Mouse (Mus musculus) stomach, embryonic 16.5 days (tissue): ENCODE results near the gene Pcp4. TPM values are rescaled to one million over a fixed set of nuclear protein-coding genes. Genes with fewer than 3 reads are reported as not detected.

ENCODE experiments used
- ATAC-seq: fragments of 200-750 bp; cut with Nextera tagmentation; 2 replicates; pipeline ENCODE4 v1.8.0; 2017; ENCODE audit warnings: moderate number of reproducible peaks, moderate TSS enrichment; ENCODE audit not compliant: insufficient read depth, low FRiP score
- H3K27ac ChIP-seq: fragments of 300-500 bp; sonication (generic); 2 replicates; pipeline ENCODE4 v1.5.1; 2014; ENCODE audit warnings: low read length
- H3K27me3 ChIP-seq: fragments of 300-500 bp; sonication (generic); 2 replicates; pipeline ENCODE4 v1.6.1; 2014; ENCODE audit warnings: low read length, control low read depth, mixed read lengths; ENCODE audit not compliant: control insufficient read depth, insufficient read depth
- H3K36me3 ChIP-seq: fragments of 300-500 bp; sonication (generic); 2 replicates; pipeline ENCODE4 v1.6.1; 2014; ENCODE audit warnings: low read length; ENCODE audit not compliant: control insufficient read depth, insufficient read depth
- H3K4me1 ChIP-seq: fragments of 300-500 bp; sonication (generic); 2 replicates; pipeline ENCODE4 v1.6.1; 2014; ENCODE audit warnings: low read length, control low read depth, mixed read lengths; ENCODE audit not compliant: control insufficient read depth, insufficient read depth
- H3K4me2 ChIP-seq: fragments of 300-500 bp; sonication (generic); 2 replicates; pipeline ENCODE4 v1.6.1; 2014; ENCODE audit warnings: low read depth, low read length, mixed read lengths
- H3K4me3 ChIP-seq: fragments of 300-500 bp; sonication (generic); replicated peaks from 2 replicates; pipeline ENCODE4 v1.5.1; 2014; ENCODE audit warnings: mild to moderate bottlenecking, low read length
- H3K9ac ChIP-seq: fragments of 300-500 bp; sonication (generic); 2 replicates; pipeline ENCODE4 v1.6.1; 2014; ENCODE audit warnings: low read length
- H3K9me3 ChIP-seq: fragments of 300-500 bp; sonication (generic); replicated peaks from 2 replicates; pipeline ENCODE4 v1.6.1; 2016; ENCODE audit warnings: low read length, control low read depth; ENCODE audit not compliant: control insufficient read depth
- WGBS: fragments of 180-500 bp; shearing (Covaris S2); extraction: QIAGEN DNeasy Blood & Tissue Kit; methylation state at CpG from one replicate; pipeline ENCODE4 v1.1.7; 2014; 5-methylcytosine and 5-hydroxymethylcytosine counted together
- polyA plus RNA-seq: library from polyadenylated mRNA; unstranded; fragments of >200 nt; fragmentation: Nextera tagmentation; extraction: Ambion mirVana; gene quantifications from 2 replicates; pipeline ENCODE4 v1.2.1, GENCODE M21; 2015

Gene Pcp4
- polyA plus RNA-seq, 1 experiment from 2014 or later = 54.0 TPM

DNA sequence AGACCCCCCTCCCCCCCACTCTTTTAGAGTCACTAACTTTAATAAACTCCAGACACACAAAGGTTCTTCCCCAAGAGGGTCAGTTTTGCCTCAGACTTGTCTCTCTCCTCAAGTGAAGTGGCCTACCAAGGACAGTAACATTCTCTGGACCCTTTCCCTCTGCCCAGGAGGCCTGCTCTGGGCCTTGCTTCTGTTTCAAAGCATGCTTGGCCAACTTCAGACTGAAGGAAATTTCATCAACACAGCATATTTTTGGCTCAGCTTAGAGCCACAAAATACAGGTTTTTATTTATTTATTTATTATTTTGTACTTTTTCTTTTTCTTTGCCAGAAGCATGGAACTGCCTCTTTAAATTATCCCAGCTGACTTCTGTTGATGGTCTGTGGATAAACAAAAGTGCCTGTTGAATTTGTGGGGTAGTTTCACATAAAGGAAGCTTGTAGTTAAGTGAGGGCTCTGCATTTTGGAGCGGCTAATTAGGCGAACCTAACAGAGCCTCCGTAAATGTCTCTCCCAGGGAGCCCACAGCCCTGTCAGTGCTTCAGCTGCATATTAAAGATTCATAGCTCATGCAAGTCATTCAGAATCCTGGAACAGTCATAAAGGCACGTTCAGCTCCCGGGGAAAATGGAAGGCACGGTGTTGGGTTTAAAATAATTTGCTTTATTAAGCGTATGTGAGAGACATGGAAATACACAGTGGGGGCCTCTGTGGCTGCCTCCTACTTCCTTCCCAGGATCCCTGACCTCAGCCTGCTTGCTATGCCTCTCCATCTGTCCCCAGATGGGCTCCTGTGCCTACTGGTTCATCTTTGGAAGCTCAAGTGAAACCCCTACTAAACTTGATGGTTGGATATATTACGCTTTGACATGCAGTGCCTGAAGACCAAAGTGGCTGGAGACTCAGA, 96.2 kb downstream of the Pcp4 start:
- Histone ChIP-seq H3K36me3 (no peaks in the 10 kb centered on the region), H3K4me3 (no peak overlapping the region), H3K27ac (no peak overlapping the region), H3K27me3 (no peaks in the 10 kb centered on the region), H3K9me3 (no peaks in the 10 kb centered on the region), H3K9ac (no peak overlapping the region), H3K4me2 (no peak overlapping the region), H3K4me1 (no peaks in the 10 kb centered on the region)
- no peak for ATAC-seq
- WGBS = 58% methylated on average over 8 of the region's 8 CpGs

DNA sequence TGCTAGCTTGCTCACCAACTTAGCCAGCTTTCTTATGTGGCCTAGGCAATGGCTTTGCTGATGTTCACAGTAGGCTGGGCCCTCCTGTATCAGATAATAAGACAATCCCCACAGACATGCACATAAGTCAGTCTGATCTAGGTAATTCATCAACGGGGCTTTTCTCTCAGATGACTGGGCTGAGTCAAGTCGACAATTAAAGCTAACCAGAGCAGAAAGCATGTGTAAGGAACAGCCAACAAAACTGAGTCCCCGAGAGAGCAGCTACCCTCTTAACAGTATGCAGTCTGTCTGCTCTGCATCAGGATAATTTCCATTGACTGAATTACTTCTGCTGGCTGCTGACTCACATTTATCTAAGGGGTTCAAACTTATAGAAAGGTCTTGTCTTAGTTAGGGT, 100.0 kb downstream of the Pcp4 start:
- H3K9me3 ChIP-seq = no peaks in the 10 kb centered on the region
- H3K4me1 ChIP-seq = no peaks in the 10 kb centered on the region
- H3K4me3 ChIP-seq = no peak overlapping the region
- H3K27me3 ChIP-seq = no peaks in the 10 kb centered on the region
- ATAC-seq = no peak
- no peaks in the 10 kb centered on the region for H3K36me3 ChIP-seq
- 43% methylated on average over 3 of the region's 3 CpGs for WGBS
- H3K4me2 ChIP-seq = no peak overlapping the region
- H3K9ac ChIP-seq = no peak overlapping the region
- H3K27ac ChIP-seq = no peak overlapping the region

Other genes starting within 250 kb of the Pcp4 start
- 0.49 and 0.61 TPM in 2 replicates for gene B3galt5, start 231.8 kb upstream of the Pcp4 start, polyA plus RNA-seq
- gene Itgb2l, start 24.0 kb upstream of the Pcp4 start, polyA plus RNA-seq = 1.4 and 1.6 TPM in 2 replicates